Comparison of ENCODE assay signal across 21 mouse cellular contexts in genomic region chr11:66674581-66674980, GRCm38 (mm10).
DNase-seq lines count a peak whose midpoint lies in the region; ATAC-seq lines count a peak whose summit lies in the region.
"Had no signal": no experiment of that assay in that cellular context is flagged by ENCODE, and none has a peak within 500 bp of the region (broad histone marks: within the 10 kb centered on the region; RNA-seq: fewer than 3 reads in every experiment).

No protein-coding gene starts in this region.

- H3K4me2 ChIP-seq in hindbrain, embryonic 13.5 days: no peak overlapping the region
- H3K4me2 ChIP-seq in forebrain, embryonic 14.5 days (ENCODE audit: low read length): no peak overlapping the region
- H3K4me2 ChIP-seq: forebrain, embryonic 12.5 days; limb, embryonic 12.5 days; neural tube, embryonic 13.5 days had no signal

- no peaks in the 10 kb centered on the region for H3K4me1 ChIP-seq in hindbrain, embryonic 13.5 days (replicated peaks)
- no peaks in the 10 kb centered on the region for H3K4me1 ChIP-seq in forebrain, embryonic 14.5 days (ENCODE audit: control insufficient read depth, insufficient read depth, low read length)
- H3K4me1 ChIP-seq: forebrain, embryonic 12.5 days; heart, embryonic 10.5 days; limb, embryonic 12.5 days; megakaryocyte, embryonic 14.5 days; neural tube, embryonic 13.5 days had no signal

- no peaks in the 10 kb centered on the region for H3K27me3 ChIP-seq in hindbrain, embryonic 13.5 days
- no peaks in the 10 kb centered on the region for H3K27me3 ChIP-seq in forebrain, embryonic 14.5 days (replicated peaks; ENCODE audit: control insufficient read depth, insufficient read depth, low read length)
- H3K27me3 ChIP-seq: forebrain, embryonic 12.5 days; limb, embryonic 12.5 days; megakaryocyte, embryonic 14.5 days; neural tube, embryonic 13.5 days had no signal

- H3K27ac ChIP-seq in hindbrain, embryonic 13.5 days: no peak overlapping the region
- no peak overlapping the region for H3K27ac ChIP-seq in forebrain, embryonic 14.5 days (ENCODE audit: low read depth, low read length)
- H3K27ac ChIP-seq: forebrain, embryonic 12.5 days; heart, embryonic 10.5 days; limb, embryonic 12.5 days; liver, embryonic 14.5 days; neural tube, embryonic 13.5 days; stomach, postnatal 0 days had no signal

- no peaks in the 10 kb centered on the region for H3K9me3 ChIP-seq in hindbrain, embryonic 13.5 days
- H3K9me3 ChIP-seq in forebrain, embryonic 14.5 days (replicated peaks; ENCODE audit: control insufficient read depth, low read length): no peaks in the 10 kb centered on the region
- H3K9me3 ChIP-seq: forebrain, embryonic 12.5 days; heart, embryonic 10.5 days; limb, embryonic 12.5 days; neural tube, embryonic 13.5 days had no signal

- DNase-seq in right cerebral cortex, adult 18-20 months: peak; percentile 82
- DNase-seq in right cerebral cortex, postnatal 14 days: no peak
- DNase-seq in layer of hippocampus, adult 8-10 months (ENCODE audit: low spot score in 2 of 2): peak; percentile 75 to 82
- peak; percentile 18 to 72 for DNase-seq in left cerebral cortex, adult 8-10 months (ENCODE audit: low spot score in 2 of 2)
- DNase-seq in forebrain, embryonic 14.5 days (ENCODE audit: low spot score): no peak
- DNase-seq: adrenal gland, postnatal 10 days; cerebellum, adult 9-11 months; embryo, embryonic 11 days; gastrocnemius, postnatal 25 days; heart, postnatal 36 days; kidney, adult 2 months; lung, postnatal 10 days had no signal

- no peaks in the 10 kb centered on the region for H3K36me3 ChIP-seq in hindbrain, embryonic 13.5 days
- H3K36me3 ChIP-seq in forebrain, embryonic 14.5 days (ENCODE audit: control insufficient read depth, insufficient read depth, low read length): no peaks in the 10 kb centered on the region
- H3K36me3 ChIP-seq: forebrain, embryonic 12.5 days; heart, embryonic 10.5 days; limb, embryonic 12.5 days; neural tube, embryonic 13.5 days had no signal

- no peak overlapping the region for H3K9ac ChIP-seq in hindbrain, embryonic 13.5 days
- H3K9ac ChIP-seq in forebrain, embryonic 14.5 days (ENCODE audit: low read length): no peak overlapping the region
- H3K9ac ChIP-seq: forebrain, embryonic 12.5 days; limb, embryonic 12.5 days; liver, embryonic 14.5 days; neural tube, embryonic 13.5 days had no signal

- ATAC-seq in hindbrain, embryonic 13.5 days (ENCODE audit: low FRiP score): no peak
- no peak for ATAC-seq in forebrain, embryonic 14.5 days
- ATAC-seq in activated CD4-positive, CD25-positive, alpha-beta regulatory T cell, adult 4 months: no peak

- 55% methylated on average over 2 of the region's 2 CpGs for WGBS in hindbrain, embryonic 13.5 days
- 59% methylated on average over 2 of the region's 2 CpGs for WGBS in forebrain, embryonic 14.5 days

- H3K4me3 ChIP-seq in hindbrain, embryonic 13.5 days: no peak overlapping the region
- no peak overlapping the region for H3K4me3 ChIP-seq in forebrain, embryonic 14.5 days (ENCODE audit: low read depth, low read length)
- H3K4me3 ChIP-seq: forebrain, embryonic 12.5 days; heart, embryonic 10.5 days; limb, embryonic 12.5 days; megakaryocyte, embryonic 14.5 days; neural tube, embryonic 13.5 days had no signal

Comparison
In these comparisons a context has a peak if more than half of its experiments do, and no peak if none do; other contexts are left out.
1. DNase-seq: peak in right cerebral cortex, adult 18-20 months (single experiment), layer of hippocampus, adult 8-10 months (2 of 2) and left cerebral cortex, adult 8-10 months (2 of 2); none in right cerebral cortex, postnatal 14 days (single experiment) and forebrain, embryonic 14.5 days (single experiment).